In genomic region chr6:94698509-94699172, GRCm38 (mm10) we compare ENCODE assay signal across 8 mouse cellular contexts. TPM values are rescaled to one million over a fixed set of nuclear protein-coding genes. Genes with fewer than 3 reads are reported as not detected.
DNase-seq lines count a peak whose midpoint lies in the region; ATAC-seq and TF ChIP-seq lines count a peak whose summit lies in the region.

No protein-coding gene starts in this region.

- no peak for ATAC-seq in kidney, embryonic 15.5 days (replicated peaks; ENCODE audit: low FRiP score)
- no peak for ATAC-seq in hindbrain, embryonic 13.5 days (ENCODE audit: low FRiP score)
- ATAC-seq in midbrain, embryonic 14.5 days (ENCODE audit: low FRiP score, low TSS enrichment): no peak

- no peaks in the 10 kb centered on the region for H3K36me3 ChIP-seq in kidney, embryonic 15.5 days
- H3K36me3 ChIP-seq in hindbrain, embryonic 13.5 days: no peaks in the 10 kb centered on the region
- no peaks in the 10 kb centered on the region for H3K36me3 ChIP-seq in midbrain, embryonic 14.5 days (ENCODE audit: control insufficient read depth, insufficient read depth, low read length)

- peak overlapping the region; percentile 93 for H3K4me2 ChIP-seq in kidney, embryonic 15.5 days
- peak overlapping the region; percentile 92 for H3K4me2 ChIP-seq in hindbrain, embryonic 13.5 days
- H3K4me2 ChIP-seq in midbrain, embryonic 14.5 days (ENCODE audit: low read length): peak overlapping the region; percentile 81

- peaks cover 54% of the 10 kb centered on the region for H3K4me1 ChIP-seq in kidney, embryonic 15.5 days
- peaks cover 1% of the 10 kb centered on the region; the same call in 1 of the 2 replicates for H3K4me1 ChIP-seq in cortical plate, adult 2 months (ENCODE audit: control insufficient read depth, insufficient read depth, low read length)
- H3K4me1 ChIP-seq in hindbrain, embryonic 13.5 days (replicated peaks): peaks cover 56% of the 10 kb centered on the region
- H3K4me1 ChIP-seq in midbrain, embryonic 14.5 days (ENCODE audit: control insufficient read depth, insufficient read depth, low read length): peaks cover 34% of the 10 kb centered on the region

- H3K27me3 ChIP-seq in kidney, embryonic 15.5 days: peaks cover 17% of the 10 kb centered on the region
- H3K27me3 ChIP-seq in hindbrain, embryonic 13.5 days: 0 out of 2 replicates have a peak, but pooled peaks cover 5% of the 10 kb centered on the region
- H3K27me3 ChIP-seq in midbrain, embryonic 14.5 days (ENCODE audit: control insufficient read depth, insufficient read depth, low read length): no peaks in the 10 kb centered on the region

- H3K9ac ChIP-seq in kidney, embryonic 15.5 days: peak overlapping the region; percentile 85
- peak overlapping the region; percentile 96 for H3K9ac ChIP-seq in hindbrain, embryonic 13.5 days
- peak overlapping the region; percentile 84 for H3K9ac ChIP-seq in midbrain, embryonic 14.5 days (replicated peaks; ENCODE audit: low read length)

- no peak for TF ChIP-seq CTCF in cortical plate, adult 2 months (IDR thresholded peaks at IDR 0.05; ENCODE audit: extremely low read depth, insufficient read depth, low read length)

- no peak for TF ChIP-seq POLR2A in cortical plate, adult 2 months (IDR thresholded peaks at IDR 0.05; ENCODE audit: extremely low read depth, insufficient read depth, low read length)

- no peak for DNase-seq in kidney, postnatal 14 days
- no peak for DNase-seq in midbrain, embryonic 14.5 days
- no peak for DNase-seq in thymus, postnatal 36 days
- DNase-seq in left cerebral cortex, postnatal 14 days (ENCODE audit: low spot score in 2 of 2): no peak
- DNase-seq in ovary, postnatal 10 days (ENCODE audit: low spot score): no peak

- intact Hi-C loops in left cerebral cortex, postnatal 14 days (cut with DNase I): loop anchor here (5.0 to 10.0 kb wide), 2 partner anchors 71 to 154 kb away; no protein-coding TSS in a partner anchor

- WGBS in kidney, embryonic 15.5 days: 8% methylated on average over 11 of the region's 11 CpGs
- WGBS in hindbrain, embryonic 13.5 days: under 1% methylated on average over 11 of the region's 11 CpGs
- WGBS in midbrain, embryonic 14.5 days: 4% methylated on average over 11 of the region's 11 CpGs

- no peaks in the 10 kb centered on the region for H3K9me3 ChIP-seq in kidney, embryonic 15.5 days (replicated peaks)
- H3K9me3 ChIP-seq in hindbrain, embryonic 13.5 days: no peaks in the 10 kb centered on the region
- H3K9me3 ChIP-seq in midbrain, embryonic 14.5 days (ENCODE audit: control insufficient read depth, low read length): no peaks in the 10 kb centered on the region

- H3K4me3 ChIP-seq in kidney, embryonic 15.5 days (replicated peaks): peak overlapping the region; percentile 92
- peak overlapping the region; percentile 77 for H3K4me3 ChIP-seq in cortical plate, adult 2 months (ENCODE audit: insufficient read depth, low read length)
- H3K4me3 ChIP-seq in hindbrain, embryonic 13.5 days: peak overlapping the region; percentile 96
- H3K4me3 ChIP-seq in midbrain, embryonic 14.5 days (replicated peaks; ENCODE audit: low read depth, low read length): peak overlapping the region; percentile 86

- no peak overlapping the region for H3K27ac ChIP-seq in kidney, embryonic 15.5 days
- H3K27ac ChIP-seq in cortical plate, adult 2 months (ENCODE audit: insufficient read depth, low read length): 0 out of 2 replicates have a peak overlapping the region, but pooled peaks have one; percentile 13
- peak overlapping the region; percentile 94; the same call in 1 of the 2 replicates for H3K27ac ChIP-seq in hindbrain, embryonic 13.5 days
- H3K27ac ChIP-seq in midbrain, embryonic 14.5 days (replicated peaks; ENCODE audit: low read depth, low read length): no peak overlapping the region

RNA-seq across cellular contexts. Expression of gene Lrig1, which starts 1.3 kb away (rescaled TPM):
- 7.3 and 8.1 TPM in 2 replicates for polyA plus RNA-seq in kidney, embryonic 15.5 days (2015; fragmentation: Nextera tagmentation; extraction: Ambion mirVana)
- 19.1 and 19.7 TPM in 2 replicates for polyA plus RNA-seq in cortical plate, adult 2 months (2012; rRNA removed)
- 10.9 and 12.5 TPM in 2 replicates for polyA plus RNA-seq in hindbrain, embryonic 13.5 days (2015; fragmentation: Nextera tagmentation; extraction: Ambion mirVana)
- polyA plus RNA-seq in midbrain, embryonic 14.5 days (2014; fragmentation: Nextera tagmentation; extraction: Ambion mirVana): 17.1 and 18.7 TPM in 2 replicates
- 10 to 100 TPM; 28.5 to 30.6 TPM for total RNA-seq in left cerebral cortex, postnatal 14 days (2021)

Comparison
In these comparisons a context has a peak if more than half of its experiments do, and no peak if none do; other contexts are left out.
1. H3K27ac ChIP-seq: peak in cortical plate, adult 2 months (single experiment) and hindbrain, embryonic 13.5 days (single experiment); none in kidney, embryonic 15.5 days (single experiment) and midbrain, embryonic 14.5 days (single experiment).
2. Peak in every context shown above with its lines, with median percentiles within 50 percentile points of each other: H3K4me2 ChIP-seq, H3K4me3 ChIP-seq and H3K9ac ChIP-seq.